Mouse (Mus musculus) liver, embryonic 12.5 days (tissue): ENCODE results near the gene Fndc11. TPM values are rescaled to one million over a fixed set of nuclear protein-coding genes. Genes with fewer than 3 reads are reported as not detected.
"Not testable (repeated sequence)": the region's sequence is repeated elsewhere in the genome, so short reads cannot be mapped to it uniquely, and the experiment has no call there.

Source experiments
- ATAC-seq: fragments of 200-750 bp; cut with Nextera tagmentation; 2 replicates; pipeline ENCODE4 v1.8.0; 2017; ENCODE audit warnings: moderate number of reproducible peaks, mild to moderate bottlenecking, moderate library complexity
- H3K27ac ChIP-seq: fragments of 300-500 bp; sonication (generic); 2 replicates; pipeline ENCODE4 v1.5.1; 2016; ENCODE audit warnings: mild to moderate bottlenecking
- H3K27me3 ChIP-seq: fragments of 300-500 bp; sonication (generic); replicated peaks from 2 replicates; pipeline ENCODE4 v1.6.1; 2016; ENCODE audit warnings: mild to moderate bottlenecking, moderate library complexity
- H3K36me3 ChIP-seq: fragments of 300-500 bp; sonication (generic); 2 replicates; pipeline ENCODE4 v1.6.1; 2016; ENCODE audit warnings: mild to moderate bottlenecking, moderate library complexity
- H3K4me1 ChIP-seq: fragments of 300-500 bp; sonication (generic); 2 replicates; pipeline ENCODE4 v1.6.1; 2016
- H3K4me2 ChIP-seq: fragments of 300-500 bp; sonication (generic); 2 replicates; pipeline ENCODE4 v1.6.1; 2016; ENCODE audit warnings: mild to moderate bottlenecking, moderate library complexity
- H3K4me3 ChIP-seq: fragments of 300-500 bp; sonication (generic); 2 replicates; pipeline ENCODE4 v1.5.1; 2016; ENCODE audit warnings: mild to moderate bottlenecking, moderate library complexity
- H3K9ac ChIP-seq: fragments of 300-500 bp; sonication (generic); 2 replicates; pipeline ENCODE4 v1.6.1; 2016; ENCODE audit warnings: mild to moderate bottlenecking, moderate library complexity
- H3K9me3 ChIP-seq: fragments of 300-500 bp; sonication (generic); replicated peaks from 2 replicates; pipeline ENCODE4 v1.6.1; 2016; ENCODE audit warnings: mild to moderate bottlenecking, moderate library complexity
- WGBS: fragments of 180-500 bp; shearing (Covaris S2); methylation state at CpG from one replicate; pipeline ENCODE4 v1.1.7; 2016; ENCODE audit not compliant: insufficient replicate concordance; 5-methylcytosine and 5-hydroxymethylcytosine counted together
- polyA plus RNA-seq: library from polyadenylated mRNA; unstranded; fragments of >200 nt; fragmentation: Nextera tagmentation; extraction: Ambion mirVana; gene quantifications from 2 replicates; pipeline ENCODE4 v1.2.1, GENCODE M21; 2016

Fndc11 gene
- polyA plus RNA-seq = 0.11 and 0.26 TPM in 2 replicates

GRCm38 (mm10) chr2:181219538-181220216 is at the start of gene Fndc11:
TSS of gene Fndc11 (plus strand) at chr2:181220013.
- WGBS = 5% methylated on average over 25 of the region's 25 CpGs
- peak within 1 kb of the TSS; percentile 21; the same call in 1 of the 2 replicates for H3K4me3 ChIP-seq
- H3K9ac ChIP-seq = no peak within 1 kb of the TSS
- ATAC-seq = peak; percentile 73
- no peaks in the 10 kb centered on the region for H3K36me3 ChIP-seq
- H3K9me3 ChIP-seq = no peaks in the 10 kb centered on the region
- peaks cover 35% of the 10 kb centered on the region for H3K4me1 ChIP-seq
- peak within 1 kb of the TSS; percentile 58 for H3K4me2 ChIP-seq
- H3K27me3 ChIP-seq = peaks cover 46% of the 10 kb centered on the region
- H3K27ac ChIP-seq = no peak within 1 kb of the TSS

GRCm38 (mm10) chr2:181174646-181175045 is 45.2 kb upstream of the Fndc11 start:
- no peak overlapping the region for H3K4me2 ChIP-seq
- no peaks in the 10 kb centered on the region for H3K36me3 ChIP-seq
- no peaks in the 10 kb centered on the region for H3K4me1 ChIP-seq
- no peak overlapping the region for H3K4me3 ChIP-seq
- 64% methylated on average over 3 of the region's 3 CpGs for WGBS
- no peak overlapping the region for H3K27ac ChIP-seq
- H3K27me3 ChIP-seq = peaks cover 8% of the 10 kb centered on the region; the same call in 1 of the 2 replicates
- ATAC-seq = no peak
- no peaks in the 10 kb centered on the region for H3K9me3 ChIP-seq
- H3K9ac ChIP-seq = no peak overlapping the region

DNA sequence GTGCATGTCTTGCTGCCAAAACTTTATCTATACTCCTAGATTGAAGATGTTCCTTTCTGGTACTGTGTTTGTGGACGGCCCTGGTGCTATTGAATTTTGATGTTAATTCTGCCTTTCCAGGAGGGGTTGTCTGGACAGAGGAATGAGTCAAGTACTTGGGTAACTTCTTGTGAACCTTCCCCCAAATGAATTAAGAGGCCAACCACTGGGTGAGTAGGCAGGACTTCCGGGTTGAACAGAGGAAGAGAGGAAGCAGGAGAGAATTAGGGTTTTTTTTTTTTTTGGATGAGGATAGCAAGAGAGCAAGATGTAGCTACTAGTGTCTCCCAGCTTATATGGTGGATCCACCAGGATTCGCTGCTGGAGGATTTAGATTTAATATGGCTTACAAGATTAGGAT is 41.8 kb upstream of the Fndc11 start:
- Histone ChIP-seq H3K4me3 (no peak overlapping the region), H3K27me3 (peaks cover 23% of the 10 kb centered on the region), H3K9ac (no peak overlapping the region), H3K36me3 (no peaks in the 10 kb centered on the region), H3K4me2 (no peak overlapping the region), H3K4me1 (no peaks in the 10 kb centered on the region), H3K9me3 (no peaks in the 10 kb centered on the region), H3K27ac (no peak overlapping the region)
- no peak for ATAC-seq
- 52% methylated on average over 3 of the region's 3 CpGs for whole genome bisulfite sequencing

- no peak overlapping the region for H3K27ac ChIP-seq
- H3K9me3 ChIP-seq = no peaks in the 10 kb centered on the region
- no peak for ATAC-seq
- H3K4me2 ChIP-seq = no peak overlapping the region
- H3K36me3 ChIP-seq = no peaks in the 10 kb centered on the region
- no peak overlapping the region for H3K9ac ChIP-seq
- no peaks in the 10 kb centered on the region for H3K4me1 ChIP-seq
- no peak overlapping the region for H3K4me3 ChIP-seq
- WGBS = 40% methylated on average over 5 of the region's 5 CpGs
- H3K27me3 ChIP-seq = peaks cover 23% of the 10 kb centered on the region
Observed at GRCm38 (mm10) chr2:181178471-181178870, 41.3 kb upstream of the Fndc11 start.

DNA sequence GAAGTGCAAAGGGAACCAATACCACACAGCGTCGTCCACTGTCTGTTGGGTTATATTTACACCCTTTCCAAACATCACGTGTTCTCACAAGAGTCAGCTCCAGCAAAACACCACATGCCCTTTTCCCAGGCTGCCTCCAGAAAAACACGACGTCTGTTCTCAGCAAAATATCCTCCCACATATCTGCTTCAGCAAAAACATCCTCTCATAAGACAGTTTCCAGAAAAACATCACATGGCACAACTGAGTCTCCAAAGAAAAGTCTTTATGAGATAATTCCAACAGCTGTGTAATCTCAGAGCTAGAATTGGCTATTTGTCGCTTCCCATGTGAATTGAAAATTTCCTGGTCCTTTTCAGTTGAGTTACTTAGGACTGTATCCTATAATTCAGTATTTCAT is 38.9 kb upstream of the Fndc11 start:
- no peak overlapping the region for H3K4me2 ChIP-seq
- H3K9me3 ChIP-seq = no peaks in the 10 kb centered on the region
- H3K4me3 ChIP-seq = no peak overlapping the region
- H3K27me3 ChIP-seq = peaks cover 23% of the 10 kb centered on the region
- no peak overlapping the region for H3K27ac ChIP-seq
- no peaks in the 10 kb centered on the region for H3K4me1 ChIP-seq
- no peak for ATAC-seq
- 64% methylated on average over 6 of the region's 6 CpGs for WGBS
- H3K36me3 ChIP-seq = no peaks in the 10 kb centered on the region
- H3K9ac ChIP-seq = no peak overlapping the region

- peaks cover 23% of the 10 kb centered on the region for H3K4me1 ChIP-seq
- no peaks in the 10 kb centered on the region for H3K9me3 ChIP-seq
- H3K4me3 ChIP-seq = peak overlapping the region; percentile 82
- ATAC-seq = peak; percentile 79
- peaks cover 4% of the 10 kb centered on the region for H3K27me3 ChIP-seq
- WGBS = under 1% methylated on average over 14 of the region's 14 CpGs
- H3K27ac ChIP-seq = peak overlapping the region; percentile 85
- H3K9ac ChIP-seq = peak overlapping the region; percentile 82; the same call in 1 of the 2 replicates
- peak overlapping the region; percentile 98 for H3K4me2 ChIP-seq
- H3K36me3 ChIP-seq = peaks cover 8% of the 10 kb centered on the region; the same call in 1 of the 2 replicates
Observed at GRCm38 (mm10) chr2:181186635-181187034, 33.2 kb upstream of the Fndc11 start.

- H3K9ac ChIP-seq = peak within 1 kb of the TSS; percentile 82
- H3K27me3 ChIP-seq = no peaks in the 10 kb centered on the region
- H3K27ac ChIP-seq = peak within 1 kb of the TSS; percentile 85
- H3K9me3 ChIP-seq = no peaks in the 10 kb centered on the region
- WGBS = under 1% methylated on average over 64 of the region's 64 CpGs
- H3K4me1 ChIP-seq = peaks cover 23% of the 10 kb centered on the region
- ATAC-seq = peak; percentile 98
- H3K36me3 ChIP-seq = peaks cover 8% of the 10 kb centered on the region; the same call in 1 of the 2 replicates
- H3K4me2 ChIP-seq = peak within 1 kb of the TSS; percentile 98
- H3K4me3 ChIP-seq = peak within 1 kb of the TSS; percentile 82
Observed at GRCm38 (mm10) chr2:181187121-181188000, 32.5 kb upstream of the Fndc11 start, which contains the start of gene Ppdpf. TSS of gene Ppdpf (plus strand) at chr2:181187247.

DNA sequence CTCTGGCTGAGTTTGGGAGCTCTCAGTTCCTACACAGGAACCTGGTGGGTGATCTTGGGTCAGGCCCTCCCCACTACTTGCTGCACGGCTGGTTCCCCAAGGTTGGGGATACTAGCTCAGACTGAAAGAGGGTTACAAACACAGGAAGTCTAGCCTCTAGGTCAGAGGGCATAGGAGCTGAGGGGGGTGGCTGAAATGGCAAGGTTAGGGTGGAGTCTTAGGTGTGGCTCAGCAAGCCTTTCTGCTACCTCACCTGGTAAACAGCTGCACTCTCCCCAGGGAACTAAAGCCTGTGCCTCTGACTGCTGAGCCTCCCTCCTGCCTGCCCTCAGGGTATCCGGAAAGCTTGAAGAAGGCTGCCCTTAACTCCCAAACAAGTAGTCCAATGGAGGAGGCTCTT is 31.1 kb upstream of the Fndc11 start:
- Histone ChIP-seq H3K27me3 (no peaks in the 10 kb centered on the region), H3K36me3 (peaks cover 8% of the 10 kb centered on the region; the same call in 1 of the 2 replicates), H3K27ac (peak overlapping the region; percentile 85), H3K4me3 (peak overlapping the region; percentile 82; the same call in 1 of the 2 replicates), H3K9me3 (no peaks in the 10 kb centered on the region), H3K4me2 (peak overlapping the region; percentile 98), H3K9ac (peak overlapping the region; percentile 18; the same call in 1 of the 2 replicates), H3K4me1 (peaks cover 23% of the 10 kb centered on the region)
- no peak for ATAC-seq
- 65% methylated on average over 2 of the region's 2 CpGs for WGBS

GRCm38 (mm10) chr2:181189321-181189720 is 30.5 kb upstream of the Fndc11 start:
- peaks cover 8% of the 10 kb centered on the region; the same call in 1 of the 2 replicates for H3K36me3 ChIP-seq
- peaks cover under 1% of the 10 kb centered on the region; the same call in 1 of the 2 replicates for H3K27me3 ChIP-seq
- H3K9me3 ChIP-seq = no peaks in the 10 kb centered on the region
- no peak overlapping the region for H3K27ac ChIP-seq
- no peak for ATAC-seq
- no peak overlapping the region for H3K4me2 ChIP-seq
- H3K9ac ChIP-seq = no peak overlapping the region
- peaks cover 23% of the 10 kb centered on the region for H3K4me1 ChIP-seq
- 69% methylated on average over 1 of the region's 1 CpGs for WGBS
- H3K4me3 ChIP-seq = no peak overlapping the region

DNA sequence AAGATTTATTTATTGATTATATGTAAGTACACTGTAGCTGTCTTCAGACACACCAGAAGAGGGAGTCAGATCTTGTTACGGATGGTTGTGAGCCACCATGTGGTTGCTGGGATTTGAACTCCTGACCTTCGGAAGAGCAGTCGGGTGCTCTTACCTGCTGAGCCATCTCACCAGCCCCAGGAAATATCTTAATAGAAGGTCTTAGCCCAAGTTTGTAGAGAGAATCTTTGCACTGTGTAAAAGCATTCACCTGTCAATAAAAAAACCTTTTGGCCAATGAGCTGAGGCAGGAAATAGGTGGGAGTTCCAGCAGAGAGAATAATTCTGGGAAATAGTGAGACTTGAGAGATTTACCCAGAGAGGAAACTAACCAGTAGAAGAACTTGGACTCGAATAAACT is 28.4 kb upstream of the Fndc11 start:
- H3K4me3 ChIP-seq, H3K9me3 ChIP-seq, ATAC-seq, H3K36me3 ChIP-seq, H3K9ac ChIP-seq, H3K4me2 ChIP-seq, H3K27ac ChIP-seq: not testable (repeated sequence)
- peaks cover 29% of the 10 kb centered on the region for H3K4me1 ChIP-seq
- H3K27me3 ChIP-seq = peaks cover 11% of the 10 kb centered on the region; the same call in 1 of the 2 replicates
- 54% methylated on average over 4 of the region's 4 CpGs for WGBS

DNA sequence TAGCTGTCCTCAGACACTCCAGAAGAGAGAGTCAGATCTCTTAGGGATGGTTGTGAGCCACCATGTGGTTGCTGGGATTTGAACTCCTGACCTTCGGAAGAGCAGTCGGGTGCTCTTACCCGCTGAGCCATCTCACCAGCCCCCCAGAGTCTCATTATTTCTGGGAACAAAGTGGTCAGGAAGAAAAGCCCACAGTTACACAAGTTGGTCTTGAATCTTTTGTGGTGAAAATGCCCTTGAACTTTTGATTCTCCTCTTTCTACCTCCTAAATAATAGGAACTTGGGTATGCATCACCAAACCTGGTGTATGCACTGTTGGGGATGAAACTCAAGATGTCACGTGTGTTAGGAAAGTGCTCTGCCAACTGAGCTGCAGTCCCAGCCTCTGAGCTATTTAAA is 27.9 kb upstream of the Fndc11 start:
- H3K36me3 ChIP-seq = peaks cover 8% of the 10 kb centered on the region; the same call in 1 of the 2 replicates
- no peak overlapping the region for H3K4me3 ChIP-seq
- H3K9ac ChIP-seq = no peak overlapping the region
- no peaks in the 10 kb centered on the region for H3K9me3 ChIP-seq
- no peak overlapping the region for H3K27ac ChIP-seq
- peaks cover 32% of the 10 kb centered on the region for H3K4me1 ChIP-seq
- ATAC-seq = no peak
- H3K27me3 ChIP-seq = peaks cover 11% of the 10 kb centered on the region; the same call in 1 of the 2 replicates
- no peak overlapping the region for H3K4me2 ChIP-seq
- 71% methylated on average over 4 of the region's 4 CpGs for WGBS

GRCm38 (mm10) chr2:181193044-181193443 is 26.8 kb upstream of the Fndc11 start:
- no peak overlapping the region for H3K9ac ChIP-seq
- H3K4me3 ChIP-seq = no peak overlapping the region
- no peak overlapping the region for H3K27ac ChIP-seq
- no peak overlapping the region for H3K4me2 ChIP-seq
- ATAC-seq = no peak
- no peaks in the 10 kb centered on the region for H3K9me3 ChIP-seq
- WGBS = 47% methylated on average over 3 of the region's 3 CpGs
- H3K4me1 ChIP-seq = peaks cover 28% of the 10 kb centered on the region
- peaks cover 8% of the 10 kb centered on the region; the same call in 1 of the 2 replicates for H3K36me3 ChIP-seq
- peaks cover 14% of the 10 kb centered on the region; the same call in 1 of the 2 replicates for H3K27me3 ChIP-seq
